Mouse (Mus musculus) G1E (cell line): ENCODE results near the gene Olfr1447. TPM values are rescaled to one million over a fixed set of nuclear protein-coding genes. Genes with fewer than 3 reads are reported as not detected.

Experiments used
- ATAC-seq: 2 replicates; pipeline ENCODE4 v1.8.0; 2016; ENCODE audit warnings: mild to moderate bottlenecking; ENCODE audit not compliant: insufficient number of reproducible peaks, poor library complexity, low FRiP score, severe bottlenecking; ENCODE audit errors: extremely low read depth
- DNase-seq: peaks from one replicate; pipeline ENCODE4 v3.0.0; 2012; ENCODE audit warnings: low spot score
- H3K27me3 ChIP-seq: 2 replicates; pipeline ENCODE4 v1.6.1; 2012; ENCODE audit warnings: mild to moderate bottlenecking, low read length, inconsistent platforms; ENCODE audit not compliant: insufficient read depth
- H3K36me3 ChIP-seq: replicated peaks from 2 replicates; pipeline ENCODE3; 2012; ENCODE audit warnings: mild to moderate bottlenecking, inconsistent platforms
- H3K4me1 ChIP-seq: 2 replicates; pipeline ENCODE4 v1.6.1; 2012; ENCODE audit warnings: low read depth, low read length, inconsistent platforms, mixed read lengths; ENCODE audit not compliant: insufficient read depth
- H3K4me3 ChIP-seq: 2 replicates; pipeline ENCODE4 v1.5.1; 2012; ENCODE audit warnings: low read depth, mild to moderate bottlenecking, inconsistent platforms, low read length, moderate library complexity, mixed read lengths
- H3K9me3 ChIP-seq: replicated peaks from 2 replicates; pipeline ENCODE4 v1.6.1; 2012; ENCODE audit warnings: inconsistent platforms
- CTCF ChIP-seq: IDR thresholded peaks from 2 replicates; pipeline ENCODE4 v1.5.1; 2012; ENCODE audit warnings: low read depth, low read length, inconsistent platforms, mixed read lengths
- GATA1 ChIP-seq: IDR thresholded peaks from 2 replicates; pipeline ENCODE4 v1.6.1; 2012; ENCODE audit warnings: borderline replicate concordance, low read length, inconsistent platforms, mixed read lengths
- GATA2 ChIP-seq: IDR thresholded peaks from 2 replicates; pipeline ENCODE4 v1.6.1; 2012; ENCODE audit warnings: low read depth, low read length, inconsistent platforms, borderline replicate concordance
- POLR2AphosphoS5 ChIP-seq: IDR thresholded peaks from 2 replicates; pipeline ENCODE4 v1.6.1; 2012; ENCODE audit warnings: low read depth, low read length, inconsistent platforms; ENCODE audit not compliant: insufficient replicate concordance
- TAL1 ChIP-seq: conservative IDR thresholded peaks from 2 replicates; pipeline ENCODE4 v1.6.1; 2012; ENCODE audit warnings: low read depth, low read length, inconsistent platforms, mixed read lengths
- polyA plus RNA-seq: library from polyadenylated mRNA; stranded (reverse); fragments of >175 nt; gene quantifications from 2 replicates; pipeline ENCODE4 v1.2.3, GENCODE M21; 2012
- total RNA-seq, 2 experiments: library from RNA; stranded (forward) in 1 of 2; stranded (reverse) in 1 of 2; fragments of 200-1000 nt in 1 of 2; fragments of >200 nt in 1 of 2; fragmentation: Nextera tagmentation in 1 of 2; gene quantifications; 2 replicates each; pipeline ENCODE4 v1.2.3; 2014 to 2017

Gene Olfr1447
- total RNA-seq (2014; fragmentation: Nextera tagmentation) (not detected in 2 replicates), total RNA-seq (2017) (0.27 TPM in 1 of 2 replicates, not detected in the other), polyA plus RNA-seq (not detected in 2 replicates)

- TF ChIP-seq TAL1: no peak
- no peak for TF ChIP-seq GATA2
- no peak for TF ChIP-seq CTCF
- no peak for TF ChIP-seq GATA1
- no peak for TF ChIP-seq POLR2AphosphoS5
- Histone ChIP-seq H3K4me3 (no peak within 1 kb of the TSS), H3K4me1 (no peaks in the 10 kb centered on the region), H3K9me3 (no peaks in the 10 kb centered on the region), H3K36me3 (no peaks in the 10 kb centered on the region), H3K27me3 (no peaks in the 10 kb centered on the region)
- no peak for ATAC-seq
- no peak for DNase-seq
Measured at GRCm38 (mm10) chr19:12903643-12904042, at the start of gene Olfr1447. Olfr1447 (minus strand) TSS chr19:12903743.

GRCm38 (mm10) chr19:12949958-12950357 lies 46.4 kb upstream of the Olfr1447 start, which contains the start of gene Olfr1450:
Olfr1450 (plus strand) TSS chr19:12950258.
- H3K36me3 ChIP-seq: no peaks in the 10 kb centered on the region
- ATAC-seq: no peak
- no peaks in the 10 kb centered on the region for H3K27me3 ChIP-seq
- TF ChIP-seq TAL1: no peak
- TF ChIP-seq POLR2AphosphoS5: no peak
- no peak for TF ChIP-seq GATA1
- TF ChIP-seq GATA2: no peak
- no peak for TF ChIP-seq CTCF
- no peak within 1 kb of the TSS for H3K4me3 ChIP-seq
- no peaks in the 10 kb centered on the region for H3K4me1 ChIP-seq
- H3K9me3 ChIP-seq: no peaks in the 10 kb centered on the region
- no peak for DNase-seq

GRCm38 (mm10) chr19:12930540-12930939 lies 27.0 kb upstream of the Olfr1447 start, which contains the start of gene Olfr1449:
Olfr1449 (plus strand) TSS chr19:12930840.
- Histone ChIP-seq H3K9me3 (no peaks in the 10 kb centered on the region), H3K4me1 (no peaks in the 10 kb centered on the region), H3K27me3 (no peaks in the 10 kb centered on the region), H3K36me3 (no peaks in the 10 kb centered on the region), H3K4me3 (no peak within 1 kb of the TSS)
- ATAC-seq: no peak
- DNase-seq: no peak
- TF ChIP-seq GATA2 (no peak), TAL1 (no peak), CTCF (no peak), GATA1 (no peak), POLR2AphosphoS5 (no peak)

- ATAC-seq: no peak
- Histone ChIP-seq H3K36me3 (no peaks in the 10 kb centered on the region), H3K4me3 (no peak within 1 kb of the TSS), H3K4me1 (no peaks in the 10 kb centered on the region), H3K27me3 (no peaks in the 10 kb centered on the region), H3K9me3 (no peaks in the 10 kb centered on the region)
- DNase-seq: no peak
- no peak for TF ChIP-seq GATA2
- TF ChIP-seq GATA1: no peak
- no peak for TF ChIP-seq POLR2AphosphoS5
- no peak for TF ChIP-seq TAL1
- TF ChIP-seq CTCF: no peak
Measured at GRCm38 (mm10) chr19:12924319-12924718, 20.8 kb upstream of the Olfr1447 start, which contains the start of gene Olfr1448. Olfr1448 (minus strand) TSS chr19:12924419.

- no peak for TF ChIP-seq GATA1
- TF ChIP-seq CTCF: no peak
- TF ChIP-seq TAL1: no peak
- H3K36me3 ChIP-seq: no peaks in the 10 kb centered on the region
Measured at GRCm38 (mm10) chr19:12893424-12893823, 10.1 kb downstream of the Olfr1447 start, which contains the start of gene Olfr1446. Olfr1446 (minus strand) TSS chr19:12893524.

GRCm38 (mm10) chr19:12883555-12883954 lies 20.0 kb downstream of the Olfr1447 start, which contains the start of gene Olfr1445:
Olfr1445 (plus strand) TSS chr19:12883855.
- TF ChIP-seq CTCF (no peak), GATA2 (no peak), TAL1 (no peak)
- DNase-seq (no peak), ATAC-seq (no peak)
- no peaks in the 10 kb centered on the region for H3K27me3 ChIP-seq
- H3K4me3 ChIP-seq: no peak within 1 kb of the TSS
- H3K4me1 ChIP-seq: no peaks in the 10 kb centered on the region
- H3K36me3 ChIP-seq: no peaks in the 10 kb centered on the region
- H3K9me3 ChIP-seq: no peaks in the 10 kb centered on the region

More at GRCm38 (mm10) chr19:12893424-12893823, 10.1 kb downstream of the Olfr1447 start, which contains the start of gene Olfr1446:
- DNase-seq: no peak
- ATAC-seq: no peak
- Histone ChIP-seq H3K4me3 (no peak within 1 kb of the TSS), H3K4me1 (no peaks in the 10 kb centered on the region), H3K9me3 (no peaks in the 10 kb centered on the region), H3K27me3 (no peaks in the 10 kb centered on the region)

GRCm38 (mm10) chr19:12856983-12857382 lies 46.6 kb downstream of the Olfr1447 start, which contains the start of gene Olfr1444:
Olfr1444 (plus strand) TSS chr19:12857283.
- H3K36me3 ChIP-seq: no peaks in the 10 kb centered on the region
- DNase-seq (no peak), ATAC-seq (no peak)
- H3K9me3 ChIP-seq: no peaks in the 10 kb centered on the region
- H3K27me3 ChIP-seq: 0 out of 2 replicates have a peak, but pooled peaks cover 2% of the 10 kb centered on the region
- no peak for TF ChIP-seq POLR2AphosphoS5
- TF ChIP-seq GATA1: no peak
- no peak for TF ChIP-seq GATA2
- TF ChIP-seq CTCF: no peak
- no peak for TF ChIP-seq TAL1
- H3K4me3 ChIP-seq: no peak within 1 kb of the TSS
- no peaks in the 10 kb centered on the region for H3K4me1 ChIP-seq

Other genes with a start within 250 kb of the Olfr1447 start
- not detected in 2 replicates for gene Olfr1442, start 233.3 kb downstream of the Olfr1447 start, total RNA-seq (2014; fragmentation: Nextera tagmentation)
- 0.05 and 0.06 TPM in 2 replicates for gene Olfr1442, start 233.3 kb downstream of the Olfr1447 start, total RNA-seq (2017)
- gene Olfr1442, start 233.3 kb downstream of the Olfr1447 start, polyA plus RNA-seq: not detected in 2 replicates
- not detected in 2 replicates for gene Olfr1443, start 225.6 kb downstream of the Olfr1447 start, total RNA-seq (2014; fragmentation: Nextera tagmentation)
- gene Olfr1443, start 225.6 kb downstream of the Olfr1447 start, total RNA-seq (2017): under 0.01 and 0.05 TPM in 2 replicates
- gene Olfr1443, start 225.6 kb downstream of the Olfr1447 start, polyA plus RNA-seq: not detected in 2 replicates
- not detected in 2 replicates for gene Keg1, start 208.0 kb downstream of the Olfr1447 start, total RNA-seq (2014; fragmentation: Nextera tagmentation)
- gene Keg1, start 208.0 kb downstream of the Olfr1447 start, total RNA-seq (2017): 0.17 and 0.38 TPM in 2 replicates
- not detected in 2 replicates for gene Keg1, start 208.0 kb downstream of the Olfr1447 start, polyA plus RNA-seq
- 7.4 TPM in 1 of 2 replicates, not detected in the other for gene Cntf, start 138.1 kb downstream of the Olfr1447 start, total RNA-seq (2014; fragmentation: Nextera tagmentation)
- 3.0 and 4.0 TPM in 2 replicates for gene Cntf, start 138.1 kb downstream of the Olfr1447 start, total RNA-seq (2017)
- gene Cntf, start 138.1 kb downstream of the Olfr1447 start, polyA plus RNA-seq: 0.06 and 0.10 TPM in 2 replicates
- gene Zfp91, start 107.6 kb downstream of the Olfr1447 start, total RNA-seq (2014; fragmentation: Nextera tagmentation): 90.3 and 97.4 TPM in 2 replicates
- 112 and 117 TPM in 2 replicates for gene Zfp91, start 107.6 kb downstream of the Olfr1447 start, total RNA-seq (2017)
- gene Zfp91, start 107.6 kb downstream of the Olfr1447 start, polyA plus RNA-seq: 26.5 and 36.0 TPM in 2 replicates
- gene Lpxn, start 107.5 kb downstream of the Olfr1447 start, total RNA-seq (2014; fragmentation: Nextera tagmentation): 0.68 and 2.1 TPM in 2 replicates
- 2.5 and 3.5 TPM in 2 replicates for gene Lpxn, start 107.5 kb downstream of the Olfr1447 start, total RNA-seq (2017)
- 0.03 TPM in 1 of 2 replicates, not detected in the other for gene Lpxn, start 107.5 kb downstream of the Olfr1447 start, polyA plus RNA-seq
- not detected in 2 replicates for gene Gm5244, start 57.1 kb downstream of the Olfr1447 start, total RNA-seq (2014; fragmentation: Nextera tagmentation)
- not detected in 2 replicates for gene Gm5244, start 57.1 kb downstream of the Olfr1447 start, total RNA-seq (2017)
- gene Gm5244, start 57.1 kb downstream of the Olfr1447 start, polyA plus RNA-seq: not detected in 2 replicates
- gene Olfr1444, start 46.5 kb downstream of the Olfr1447 start, total RNA-seq (2014; fragmentation: Nextera tagmentation): not detected in 2 replicates
- 0.16 TPM in 1 of 2 replicates, not detected in the other for gene Olfr1444, start 46.5 kb downstream of the Olfr1447 start, total RNA-seq (2017)
- gene Olfr1444, start 46.5 kb downstream of the Olfr1447 start, polyA plus RNA-seq: not detected in 2 replicates
- gene Olfr1445, start 19.9 kb downstream of the Olfr1447 start, total RNA-seq (2014; fragmentation: Nextera tagmentation): not detected in 2 replicates
- gene Olfr1445, start 19.9 kb downstream of the Olfr1447 start, total RNA-seq (2017): not detected in 2 replicates
- not detected in 2 replicates for gene Olfr1445, start 19.9 kb downstream of the Olfr1447 start, polyA plus RNA-seq
- not detected in 2 replicates for gene Olfr1446, start 10.2 kb downstream of the Olfr1447 start, total RNA-seq (2014; fragmentation: Nextera tagmentation)
- gene Olfr1446, start 10.2 kb downstream of the Olfr1447 start, total RNA-seq (2017): 0.06 and 0.16 TPM in 2 replicates
- gene Olfr1446, start 10.2 kb downstream of the Olfr1447 start, polyA plus RNA-seq: not detected in 2 replicates
- gene Olfr1448, start 20.7 kb upstream of the Olfr1447 start, total RNA-seq (2014; fragmentation: Nextera tagmentation): not detected in 2 replicates
- gene Olfr1448, start 20.7 kb upstream of the Olfr1447 start, total RNA-seq (2017): 0.11 and 0.12 TPM in 2 replicates
- not detected in 2 replicates for gene Olfr1448, start 20.7 kb upstream of the Olfr1447 start, polyA plus RNA-seq
- gene Olfr1449, start 27.1 kb upstream of the Olfr1447 start, total RNA-seq (2014; fragmentation: Nextera tagmentation): not detected in 2 replicates
- 0.49 TPM in 1 of 2 replicates, not detected in the other for gene Olfr1449, start 27.1 kb upstream of the Olfr1447 start, total RNA-seq (2017)
- gene Olfr1449, start 27.1 kb upstream of the Olfr1447 start, polyA plus RNA-seq: not detected in 2 replicates
- gene Olfr1450, start 46.5 kb upstream of the Olfr1447 start, total RNA-seq (2014; fragmentation: Nextera tagmentation): not detected in 2 replicates
- gene Olfr1450, start 46.5 kb upstream of the Olfr1447 start, total RNA-seq (2017): 0.16 TPM in 1 of 2 replicates, not detected in the other
- not detected in 2 replicates for gene Olfr1450, start 46.5 kb upstream of the Olfr1447 start, polyA plus RNA-seq
- not detected in 2 replicates for gene Olfr1451, start 91.3 kb upstream of the Olfr1447 start, total RNA-seq (2014; fragmentation: Nextera tagmentation)
- gene Olfr1451, start 91.3 kb upstream of the Olfr1447 start, total RNA-seq (2017): 0.27 TPM in 1 of 2 replicates, not detected in the other
- gene Olfr1451, start 91.3 kb upstream of the Olfr1447 start, polyA plus RNA-seq: not detected in 2 replicates
- not detected in 2 replicates for gene Olfr1453, start 124.6 kb upstream of the Olfr1447 start, total RNA-seq (2014; fragmentation: Nextera tagmentation)
- 0.23 and 0.38 TPM in 2 replicates for gene Olfr1453, start 124.6 kb upstream of the Olfr1447 start, total RNA-seq (2017)
- gene Olfr1453, start 124.6 kb upstream of the Olfr1447 start, polyA plus RNA-seq: not detected in 2 replicates
- not detected in 2 replicates for gene Olfr1454, start 156.9 kb upstream of the Olfr1447 start, total RNA-seq (2014; fragmentation: Nextera tagmentation)
- 0.05 TPM in 1 of 2 replicates, not detected in the other for gene Olfr1454, start 156.9 kb upstream of the Olfr1447 start, total RNA-seq (2017)
- not detected in 2 replicates for gene Olfr1454, start 156.9 kb upstream of the Olfr1447 start, polyA plus RNA-seq
- gene Olfr1457, start 194.1 kb upstream of the Olfr1447 start, total RNA-seq (2014; fragmentation: Nextera tagmentation): not detected in 2 replicates
- 0.12 TPM in 1 of 2 replicates, not detected in the other for gene Olfr1457, start 194.1 kb upstream of the Olfr1447 start, total RNA-seq (2017)
- not detected in 2 replicates for gene Olfr1457, start 194.1 kb upstream of the Olfr1447 start, polyA plus RNA-seq
- not detected in 2 replicates for gene Olfr1458, start 203.0 kb upstream of the Olfr1447 start, total RNA-seq (2014; fragmentation: Nextera tagmentation)
- gene Olfr1458, start 203.0 kb upstream of the Olfr1447 start, total RNA-seq (2017): not detected in 2 replicates
- gene Olfr1458, start 203.0 kb upstream of the Olfr1447 start, polyA plus RNA-seq: not detected in 2 replicates
- gene Olfr1459, start 245.8 kb upstream of the Olfr1447 start, total RNA-seq (2014; fragmentation: Nextera tagmentation): not detected in 2 replicates
- 0.12 and 0.27 TPM in 2 replicates for gene Olfr1459, start 245.8 kb upstream of the Olfr1447 start, total RNA-seq (2017)
- gene Olfr1459, start 245.8 kb upstream of the Olfr1447 start, polyA plus RNA-seq: not detected in 2 replicates